Mouse (Mus musculus) E14TG2a.4 (cell line): ENCODE measurements around the gene Cgref1.
A peak's percentile ranks its signal among the peaks of the same experiment; 100 is the strongest.

ENCODE experiments used
- H3K27me3 ChIP-seq: 2 replicates; pipeline ENCODE4 v1.6.1; 2014; ENCODE audit warnings: low read length, control low read depth; ENCODE audit not compliant: insufficient read depth
- H3K36me3 ChIP-seq: 2 replicates; pipeline ENCODE4 v1.6.1; 2014; ENCODE audit warnings: low read length, control low read depth; ENCODE audit not compliant: insufficient read depth
- H3K4me1 ChIP-seq: replicated peaks from 2 replicates; pipeline ENCODE4 v1.6.1; 2014; ENCODE audit warnings: low read depth, low read length, control low read depth
- H3K4me3 ChIP-seq: replicated peaks from 2 replicates; pipeline ENCODE4 v1.5.1; 2014; ENCODE audit warnings: mild to moderate bottlenecking, low read length
- H3K9me3 ChIP-seq: 2 replicates; pipeline ENCODE4 v1.6.1; 2014; ENCODE audit warnings: low read length, control low read depth
- CTCF ChIP-seq: conservative IDR thresholded peaks from 2 replicates; pipeline ENCODE4 v1.5.1; 2014; ENCODE audit warnings: low read length
- NANOG ChIP-seq: IDR thresholded peaks from 2 replicates; pipeline ENCODE4 v1.6.1; 2014; ENCODE audit warnings: borderline replicate concordance, low read length, mixed read lengths
- POU5F1 ChIP-seq: IDR thresholded peaks from 2 replicates; pipeline ENCODE4 v1.6.1; 2014; ENCODE audit warnings: low read length, borderline replicate concordance

Cgref1 gene

DNA sequence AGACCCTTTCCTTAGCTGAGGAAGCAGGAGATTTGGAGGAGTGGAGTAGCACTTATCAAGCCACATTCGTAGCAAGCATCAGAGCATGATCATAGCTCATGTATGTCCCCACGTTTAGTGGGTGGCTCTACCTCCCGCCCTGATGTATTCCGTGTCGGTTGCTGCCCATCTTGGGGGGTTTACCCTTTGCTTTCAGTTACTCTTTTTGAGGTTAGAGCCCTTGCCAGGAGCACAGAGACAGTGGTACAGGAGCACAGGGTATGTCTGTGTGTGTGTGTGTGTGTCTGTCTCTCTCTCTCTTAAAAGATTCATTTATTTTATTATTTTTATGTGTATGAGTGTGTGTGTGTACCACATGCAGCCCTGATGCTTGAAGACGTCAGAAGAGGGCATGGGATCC is 22.3 kb downstream of the Cgref1 start:
- TF ChIP-seq POU5F1: no peak
- no peak for TF ChIP-seq NANOG
- TF ChIP-seq CTCF: no peak
- Histone ChIP-seq H3K27me3 (peaks cover 61% of the 10 kb centered on the region), H3K9me3 (no peaks in the 10 kb centered on the region), H3K36me3 (no peaks in the 10 kb centered on the region), H3K4me3 (no peak overlapping the region), H3K4me1 (peaks cover 75% of the 10 kb centered on the region)

DNA sequence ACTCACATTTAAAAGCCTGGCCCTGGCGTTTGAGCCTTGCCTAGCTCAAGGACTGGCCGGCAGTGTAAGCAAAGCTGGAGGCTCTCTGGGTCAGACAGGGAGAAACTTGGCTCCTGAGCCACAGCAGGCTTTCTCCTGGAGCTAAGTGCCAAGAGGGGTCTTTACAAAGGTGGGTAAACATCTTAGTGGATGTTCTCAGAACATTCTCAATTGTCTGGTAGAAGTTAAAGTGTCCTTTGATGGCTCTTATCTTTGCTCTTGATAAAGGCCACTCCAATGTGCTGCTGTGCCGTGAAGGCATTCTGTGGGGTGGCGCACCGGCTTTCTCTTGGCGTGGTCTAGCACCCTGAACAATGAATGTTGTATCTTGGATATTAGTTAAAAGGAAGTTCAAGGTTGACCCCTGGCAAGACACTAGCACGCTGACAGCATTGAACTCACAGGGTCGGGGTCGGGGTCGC is 22.8 kb downstream of the Cgref1 start:
- no peak for TF ChIP-seq NANOG
- TF ChIP-seq POU5F1: no peak
- TF ChIP-seq CTCF: no peak
- peaks cover 61% of the 10 kb centered on the region for H3K27me3 ChIP-seq

DNA sequence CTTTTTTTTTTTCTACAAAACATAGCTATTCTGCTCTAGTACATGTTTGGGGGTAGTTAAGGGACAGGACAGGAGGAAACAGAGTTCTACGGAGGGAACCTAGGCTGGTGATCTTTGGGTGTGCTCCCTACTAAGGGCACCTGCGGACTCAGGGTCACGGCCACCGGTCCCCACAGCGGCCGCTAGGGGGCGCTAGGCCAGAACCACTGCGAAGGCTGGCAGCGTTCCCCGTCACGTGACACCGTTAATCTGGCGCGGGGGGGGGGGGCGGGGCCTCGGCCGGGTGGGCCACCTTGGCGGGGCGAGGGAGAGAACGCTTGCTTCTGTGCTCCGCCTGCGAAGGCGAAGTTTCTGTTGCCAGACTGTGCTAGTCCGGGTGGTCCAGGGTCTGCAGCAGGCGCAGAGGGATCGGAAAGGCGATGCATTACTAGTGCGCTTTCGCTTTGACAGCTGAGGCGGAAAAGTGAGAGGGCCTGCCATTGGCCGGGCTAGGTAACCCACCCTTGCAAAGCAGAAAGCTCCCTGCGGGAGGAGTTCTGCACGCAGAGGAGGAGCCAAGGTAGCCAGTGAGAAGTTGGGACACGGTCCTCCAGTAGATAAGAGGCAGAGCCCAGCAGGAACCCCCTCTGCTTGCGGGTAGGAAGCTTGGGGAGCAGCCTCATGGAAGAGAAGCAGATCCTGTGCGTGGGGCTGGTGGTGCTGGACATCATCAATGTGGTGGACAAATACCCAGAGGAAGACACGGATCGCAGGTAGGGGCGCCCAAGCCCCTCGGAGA is 23.9 kb downstream of the Cgref1 start, which contains the start of gene Khk:
Khk (plus strand) TSS at position 176 of the 778 bp plus-strand sequence.
- Histone ChIP-seq H3K9me3 (no peaks in the 10 kb centered on the region), H3K36me3 (no peaks in the 10 kb centered on the region), H3K4me1 (peaks cover 75% of the 10 kb centered on the region), H3K27me3 (peaks cover 57% of the 10 kb centered on the region), H3K4me3 (peak within 1 kb of the TSS; percentile 83)
- no peak for TF ChIP-seq POU5F1
- peak; percentile 55 for TF ChIP-seq CTCF

More for the DNA sequence above, 22.8 kb downstream of the Cgref1 start:
- Histone ChIP-seq H3K36me3 (no peaks in the 10 kb centered on the region), H3K4me3 (0 out of 2 replicates have a peak overlapping the region, but pooled peaks have one; percentile 83), H3K4me1 (peaks cover 75% of the 10 kb centered on the region), H3K9me3 (no peaks in the 10 kb centered on the region)

DNA sequence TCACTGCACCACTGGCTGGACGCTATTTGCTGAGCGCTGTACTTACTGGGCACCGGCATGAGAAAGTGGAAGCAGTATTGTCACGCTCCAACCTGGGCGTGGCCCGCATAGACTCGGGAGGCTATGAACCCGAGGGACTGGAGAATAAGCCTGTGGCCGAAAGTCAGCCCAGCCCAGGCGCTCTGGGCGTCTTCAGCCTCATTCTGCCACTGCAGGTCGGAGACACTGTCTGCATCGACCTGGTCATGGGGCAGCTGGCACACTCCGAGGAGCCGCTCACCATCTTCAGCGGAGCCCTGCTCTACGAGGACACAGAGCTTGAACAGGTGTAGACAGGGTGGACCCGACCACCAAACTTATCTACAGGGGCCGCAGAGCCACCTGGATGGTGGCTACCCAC is 24.8 kb downstream of the Cgref1 start:
- Histone ChIP-seq H3K4me1 (peaks cover 77% of the 10 kb centered on the region), H3K36me3 (no peaks in the 10 kb centered on the region), H3K27me3 (peaks cover 49% of the 10 kb centered on the region), H3K9me3 (no peaks in the 10 kb centered on the region), H3K4me3 (peak overlapping the region; percentile 83)
- TF ChIP-seq CTCF: no peak
- TF ChIP-seq POU5F1: no peak
- no peak for TF ChIP-seq NANOG

DNA sequence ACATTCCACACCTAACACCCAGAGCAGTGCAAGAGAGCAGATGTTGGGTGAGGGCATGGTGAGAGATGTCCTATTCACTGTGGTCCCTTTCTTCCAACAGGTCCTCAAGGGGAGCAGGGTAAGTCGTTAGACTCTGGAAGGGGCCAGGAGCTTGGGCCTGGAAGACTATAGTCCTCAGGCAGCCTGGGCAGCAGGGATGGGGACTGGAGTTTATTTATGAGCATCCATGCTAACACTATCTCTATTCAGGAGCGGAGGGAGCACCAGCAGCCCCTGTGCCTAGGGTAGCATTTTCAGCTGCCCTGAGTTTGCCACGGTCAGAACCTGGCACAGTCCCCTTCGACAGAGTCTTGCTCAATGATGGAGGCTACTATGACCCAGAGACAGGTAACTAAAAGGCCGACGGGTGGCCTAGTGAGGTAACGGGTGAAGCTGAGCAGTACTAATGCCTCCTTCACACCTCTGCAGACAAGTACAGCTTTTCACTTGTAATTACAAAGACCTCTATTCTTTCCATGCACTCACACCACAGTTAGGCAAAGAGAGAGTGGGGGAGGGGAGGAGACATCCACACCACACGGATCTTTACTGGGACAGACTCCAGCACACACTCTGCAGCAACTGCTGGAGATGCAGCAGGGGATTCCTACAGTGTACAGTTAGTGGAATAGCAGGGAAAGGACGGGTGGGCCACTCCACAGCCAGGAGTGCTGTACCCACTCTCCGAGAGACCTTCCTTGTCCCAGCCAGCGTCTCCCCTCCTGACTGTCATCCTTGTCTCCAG is 25.4 kb downstream of the Cgref1 start:
- TF ChIP-seq POU5F1 (no peak), CTCF (no peak), NANOG (no peak)
- peaks cover 83% of the 10 kb centered on the region for H3K4me1 ChIP-seq
- no peaks in the 10 kb centered on the region for H3K36me3 ChIP-seq
- peaks cover 43% of the 10 kb centered on the region for H3K27me3 ChIP-seq
- no peaks in the 10 kb centered on the region for H3K9me3 ChIP-seq
- H3K4me3 ChIP-seq: peak overlapping the region; percentile 83

DNA sequence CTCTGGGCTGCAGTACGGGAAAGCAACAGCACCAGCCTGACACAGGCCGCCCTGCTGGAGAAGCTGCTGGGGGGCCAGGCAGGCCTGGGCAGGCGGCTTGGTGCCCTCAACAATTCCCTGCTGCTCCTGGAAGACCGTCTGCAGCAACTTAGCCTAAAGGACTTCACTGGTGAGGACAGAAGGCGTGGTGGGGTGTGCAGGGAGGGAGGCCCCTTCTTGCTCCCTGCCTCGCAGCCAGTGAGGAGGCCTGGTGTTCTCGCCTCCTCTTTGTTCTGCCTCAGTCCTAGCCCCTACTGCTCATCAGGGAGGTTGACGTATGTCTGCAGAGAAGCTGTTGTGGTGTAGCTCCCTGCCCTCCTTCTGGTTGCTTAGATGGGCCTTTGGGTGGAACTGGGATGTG is 26.7 kb downstream of the Cgref1 start:
- Histone ChIP-seq H3K4me1 (peaks cover 85% of the 10 kb centered on the region), H3K9me3 (no peaks in the 10 kb centered on the region), H3K4me3 (peak overlapping the region; percentile 67), H3K27me3 (peaks cover 29% of the 10 kb centered on the region), H3K36me3 (no peaks in the 10 kb centered on the region)
- no peak for TF ChIP-seq POU5F1
- TF ChIP-seq CTCF: no peak
- TF ChIP-seq NANOG: no peak

DNA sequence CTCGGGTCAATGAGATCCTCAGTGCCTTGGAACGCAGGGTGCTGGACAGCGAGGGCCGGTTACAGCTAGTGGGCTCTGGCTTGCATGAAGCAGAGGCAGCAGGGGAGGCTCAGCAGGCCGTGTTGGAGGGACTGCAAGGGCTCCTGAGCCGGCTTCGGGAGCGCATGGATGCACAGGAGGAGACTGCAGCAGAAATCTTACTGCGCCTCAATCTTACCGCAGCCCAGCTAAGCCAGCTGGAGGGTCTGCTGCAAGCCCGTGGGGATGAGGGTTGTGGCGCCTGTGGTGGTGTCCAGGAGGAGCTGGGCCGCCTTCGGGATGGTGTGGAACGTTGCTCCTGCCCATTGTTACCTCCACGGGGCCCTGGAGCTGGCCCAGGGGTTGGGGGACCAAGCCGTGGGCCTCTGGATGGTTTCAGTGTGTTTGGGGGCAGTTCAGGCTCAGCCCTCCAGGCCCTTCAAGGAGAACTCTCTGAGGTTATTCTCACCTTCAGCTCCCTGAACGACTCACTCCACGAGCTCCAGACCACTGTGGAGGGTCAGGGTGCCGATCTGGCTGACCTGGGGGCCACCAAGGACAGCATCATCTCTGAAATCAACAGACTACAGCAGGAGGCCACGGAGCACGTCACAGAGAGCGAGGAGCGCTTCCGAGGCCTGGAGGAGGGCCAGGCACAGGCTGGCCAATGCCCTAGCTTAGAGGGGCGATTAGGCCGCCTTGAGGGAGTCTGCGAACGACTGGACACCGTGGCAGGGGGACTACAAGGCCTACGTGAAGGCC is 27.3 kb downstream of the Cgref1 start:
- H3K36me3 ChIP-seq: no peaks in the 10 kb centered on the region
- peaks cover 24% of the 10 kb centered on the region for H3K27me3 ChIP-seq
- no peaks in the 10 kb centered on the region for H3K9me3 ChIP-seq
- peaks cover 90% of the 10 kb centered on the region for H3K4me1 ChIP-seq
- TF ChIP-seq POU5F1: no peak
- no peak for TF ChIP-seq NANOG
- TF ChIP-seq CTCF: no peak
- peak overlapping the region; percentile 67 for H3K4me3 ChIP-seq

DNA sequence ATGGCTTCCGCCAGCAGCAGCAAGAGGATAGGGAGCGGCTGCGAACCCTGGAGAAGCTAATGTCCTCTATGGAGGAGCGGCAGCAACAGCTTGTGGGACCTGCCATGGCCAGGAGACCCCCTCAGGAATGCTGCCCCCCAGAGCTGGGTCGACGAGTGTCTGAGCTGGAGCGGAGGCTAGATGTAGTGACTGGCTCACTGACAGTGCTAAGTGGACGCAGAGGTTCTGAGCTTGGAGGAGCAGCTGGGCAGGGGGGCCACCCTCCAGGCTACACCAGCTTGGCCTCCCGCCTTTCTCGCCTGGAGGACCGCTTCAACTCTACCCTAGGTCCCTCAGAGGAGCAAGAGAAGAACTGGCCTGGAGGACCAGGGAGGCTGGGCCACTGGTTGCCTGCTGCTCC is 28.0 kb downstream of the Cgref1 start:
- Histone ChIP-seq H3K4me3 (peak overlapping the region; percentile 67), H3K4me1 (peaks cover 90% of the 10 kb centered on the region), H3K36me3 (no peaks in the 10 kb centered on the region), H3K9me3 (no peaks in the 10 kb centered on the region), H3K27me3 (peaks cover 18% of the 10 kb centered on the region)
- TF ChIP-seq NANOG (no peak), POU5F1 (no peak), CTCF (no peak)
